Mouse (Mus musculus): Measurements from ENCODE around the gene Upk3a.

Upk3a gene

GRCm38 (mm10) chr15:85016951-85017664 lies at the start of gene Upk3a:
Upk3a (plus strand) TSS chr15:85017141.
- DNase-seq, result no peak

- no peak for DNase-seq
These were observed 48.4 kb upstream of the Upk3a start for GRCm38 (mm10) chr15:84968534-84968933.

- no peak for DNase-seq
These were observed 43.9 kb upstream of the Upk3a start for GRCm38 (mm10) chr15:84972860-84973543.

- no peak for DNase-seq
These were observed 43.4 kb upstream of the Upk3a start for GRCm38 (mm10) chr15:84973544-84973871.

GRCm38 (mm10) chr15:84975729-84976128 lies 41.2 kb upstream of the Upk3a start:
- peak; percentile 50 for DNase-seq

- no peak for DNase-seq
These were observed 35.2 kb upstream of the Upk3a start for GRCm38 (mm10) chr15:84981609-84982313.

- no peak for DNase-seq
These were observed 34.1 kb upstream of the Upk3a start for GRCm38 (mm10) chr15:84982888-84983287.

GRCm38 (mm10) chr15:84983721-84984120 lies 33.2 kb upstream of the Upk3a start:
- DNase-seq, result no peak

- DNase-seq, result no peak
These were observed 31.3 kb upstream of the Upk3a start for GRCm38 (mm10) chr15:84985516-84986160.

- DNase-seq, result no peak
These were observed 30.5 kb upstream of the Upk3a start for GRCm38 (mm10) chr15:84986171-84987019.

- DNase-seq, result peak; percentile 47
These were observed 29.7 kb upstream of the Upk3a start for GRCm38 (mm10) chr15:84987020-84987815.

- peak; percentile 85 for DNase-seq
These were observed 28.8 kb upstream of the Upk3a start, which contains the start of gene 5031439G07Rik for GRCm38 (mm10) chr15:84987874-84988825. 5031439G07Rik (minus strand) TSS chr15:84988551.

- no peak for DNase-seq
These were observed 27.8 kb upstream of the Upk3a start for GRCm38 (mm10) chr15:84989098-84989497.

GRCm38 (mm10) chr15:84989771-84990170 lies 27.2 kb upstream of the Upk3a start:
- DNase-seq, result no peak

- no peak for DNase-seq
These were observed 22.4 kb upstream of the Upk3a start for GRCm38 (mm10) chr15:84994498-84994897.

GRCm38 (mm10) chr15:84995041-84995440 lies 21.9 kb upstream of the Upk3a start:
- no peak for DNase-seq

- DNase-seq, result peak; percentile 65
These were observed 21.0 kb upstream of the Upk3a start for GRCm38 (mm10) chr15:84995967-84996366.

GRCm38 (mm10) chr15:84997768-84998454 lies 19.0 kb upstream of the Upk3a start:
- DNase-seq, result peak; percentile 48

- DNase-seq, result no peak
These were observed 17.0 kb upstream of the Upk3a start for GRCm38 (mm10) chr15:84999911-85000310.

All from right cerebral cortex, postnatal 14 days (tissue).